Mouse (Mus musculus) MEL (cell line): Measurements from ENCODE around the gene Fars2. TPM values are rescaled to one million over a fixed set of nuclear protein-coding genes. Genes with fewer than 3 reads are reported as not detected.

Experiments used
- DNase-seq: peaks from one replicate; pipeline ENCODE4 v3.0.0; 2011; ENCODE audit warnings: low read depth, low spot score
- H3K27ac ChIP-seq: 2 replicates; pipeline ENCODE4 v1.5.1; 2012; ENCODE audit warnings: low read depth, mild to moderate bottlenecking, control low read depth, low read length, moderate library complexity; ENCODE audit not compliant: control insufficient read depth
- H3K27me3 ChIP-seq, 2 experiments: fragments of 150-350 bp in 1 of 2; sonication (generic) in 1 of 2; 2 replicates each; pipeline ENCODE4 v1.6.1; 2012; ENCODE audit warnings: low read length in 2 of 2, mild to moderate bottlenecking in 2 of 2, improper control_type of control experiment in 1 of 2, moderate library complexity in 1 of 2; ENCODE audit not compliant: insufficient read depth in 2 of 2, control insufficient read depth in 1 of 2
- H3K36me3 ChIP-seq, 2 experiments: 2 replicates each; pipeline ENCODE4 v1.6.1; 2012 to 2014; ENCODE audit warnings: low read length in 2 of 2, improper control_type of control experiment in 1 of 2, inconsistent platforms in 1 of 2, mild to moderate bottlenecking in 1 of 2; ENCODE audit not compliant: insufficient read depth in 2 of 2, control insufficient read depth in 1 of 2
- H3K4me1 ChIP-seq, 2 experiments: fragments of 150-350 bp in 1 of 2; sonication (generic) in 1 of 2; 2 replicates each; pipeline ENCODE4 v1.6.1; 2012; ENCODE audit warnings: low read length in 2 of 2, improper control_type of control experiment in 1 of 2, mild to moderate bottlenecking in 1 of 2; ENCODE audit not compliant: insufficient read depth in 2 of 2, control insufficient read depth in 1 of 2
- H3K4me3 ChIP-seq, 2 experiments: fragments of 150-350 bp in 1 of 2; sonication (generic) in 1 of 2; 2 replicates each; pipeline ENCODE4 v1.5.1; 2012; ENCODE audit warnings: low read depth in 2 of 2, low read length in 2 of 2, mild to moderate bottlenecking in 2 of 2, moderate library complexity in 2 of 2, control low read depth in 1 of 2, improper control_type of control experiment in 1 of 2; ENCODE audit not compliant: control insufficient read depth in 1 of 2, insufficient read depth in 1 of 2
- H3K79me2 ChIP-seq: 2 replicates; pipeline ENCODE4 v1.6.1; 2012; ENCODE audit warnings: mild to moderate bottlenecking, low read length, moderate library complexity; ENCODE audit not compliant: control insufficient read depth, poor library complexity, insufficient read depth
- H3K9ac ChIP-seq: 2 replicates; pipeline ENCODE4 v1.6.1; 2012; ENCODE audit warnings: low read depth, mild to moderate bottlenecking, control low read depth, low read length, moderate library complexity; ENCODE audit not compliant: control insufficient read depth, poor library complexity, severe bottlenecking
- H3K9me3 ChIP-seq: fragments of 150-350 bp; sonication (generic); replicated peaks from 2 replicates; pipeline ENCODE4 v1.6.1; 2012; ENCODE audit warnings: mild to moderate bottlenecking, low read length, improper control_type of control experiment, moderate library complexity; ENCODE audit not compliant: insufficient read depth
- BHLHE40 ChIP-seq: IDR thresholded peaks from 2 replicates; pipeline ENCODE4 v1.6.1; 2012; ENCODE audit warnings: low read depth, mild to moderate bottlenecking, inconsistent platforms, low read length, improper control_type of control experiment, borderline replicate concordance
- CHD2 ChIP-seq: IDR thresholded peaks from 2 replicates; pipeline ENCODE4 v1.6.1; 2011; ENCODE audit warnings: low read length, improper control_type of control experiment
- E2F4 ChIP-seq: IDR thresholded peaks from 2 replicates; pipeline ENCODE4 v1.6.1; 2011; ENCODE audit warnings: low read depth, low read length, improper control_type of control experiment, borderline replicate concordance
- ELF1 ChIP-seq: IDR thresholded peaks from 2 replicates; pipeline ENCODE4 v1.6.1; 2014; ENCODE audit warnings: low read depth, mild to moderate bottlenecking, inconsistent platforms, low read length, improper control_type of control experiment, moderate library complexity
- EP300 ChIP-seq, 2 experiments: IDR thresholded peaks; 2 replicates each; pipeline ENCODE4 v1.6.1; 2011; ENCODE audit warnings: improper control_type of control experiment in 2 of 2, low read length in 2 of 2, low read depth in 1 of 2, mild to moderate bottlenecking in 1 of 2
- ETS1 ChIP-seq: IDR thresholded peaks from 2 replicates; pipeline ENCODE4 v1.6.1; 2012; ENCODE audit warnings: low read depth, mild to moderate bottlenecking, inconsistent platforms, low read length, improper control_type of control experiment, moderate library complexity
- MAFK ChIP-seq: IDR thresholded peaks from 2 replicates; pipeline ENCODE4 v1.6.1; 2011; ENCODE audit warnings: low read depth, mild to moderate bottlenecking, low read length, improper control_type of control experiment, borderline replicate concordance
- MAZ ChIP-seq: IDR thresholded peaks from 2 replicates; pipeline ENCODE4 v1.6.1; 2012; ENCODE audit warnings: low read depth, mild to moderate bottlenecking, inconsistent platforms, low read length, improper control_type of control experiment
- MEF2A ChIP-seq: IDR thresholded peaks from 2 replicates; pipeline ENCODE4 v1.6.1; 2014; ENCODE audit warnings: low read depth, mild to moderate bottlenecking, inconsistent platforms, low read length, improper control_type of control experiment; ENCODE audit not compliant: poor library complexity, insufficient replicate concordance, severe bottlenecking; ENCODE audit errors: extremely low read depth
- MXI1 ChIP-seq: IDR thresholded peaks from 2 replicates; pipeline ENCODE4 v1.6.1; 2011; ENCODE audit warnings: mild to moderate bottlenecking, low read depth, low read length, improper control_type of control experiment
- MYB ChIP-seq: IDR thresholded peaks from 2 replicates; pipeline ENCODE4 v1.6.1; 2011; ENCODE audit warnings: mild to moderate bottlenecking, low read depth, low read length, improper control_type of control experiment
- NELFE ChIP-seq: IDR thresholded peaks from 2 replicates; pipeline ENCODE4 v1.6.1; 2011; ENCODE audit warnings: low read depth, low read length, improper control_type of control experiment
- NRF1 ChIP-seq: IDR thresholded peaks from 2 replicates; pipeline ENCODE4 v1.6.1; 2014; ENCODE audit warnings: low read depth, mild to moderate bottlenecking, inconsistent platforms, low read length, improper control_type of control experiment, moderate library complexity; ENCODE audit not compliant: poor library complexity, insufficient read depth, severe bottlenecking
- POLR2A ChIP-seq, 2 experiments: IDR thresholded peaks; 2 replicates each; pipeline ENCODE4 v1.6.1; 2011 to 2012; ENCODE audit warnings: low read length in 2 of 2, mild to moderate bottlenecking in 2 of 2, control low read depth in 1 of 2, improper control_type of control experiment in 1 of 2, low read depth in 1 of 2, moderate library complexity in 1 of 2; ENCODE audit not compliant: control insufficient read depth in 1 of 2, insufficient read depth in 1 of 2, poor library complexity in 1 of 2
- POLR2AphosphoS5 ChIP-seq: IDR thresholded peaks from 2 replicates; pipeline ENCODE4 v1.6.1; 2012; ENCODE audit warnings: low read depth, borderline replicate concordance, mild to moderate bottlenecking, inconsistent platforms, low read length, moderate library complexity, mixed read lengths
- RCOR1 ChIP-seq: IDR thresholded peaks from 2 replicates; pipeline ENCODE4 v1.6.1; 2012; ENCODE audit warnings: low read depth, mild to moderate bottlenecking, inconsistent platforms, low read length, improper control_type of control experiment
- USF1 ChIP-seq: IDR thresholded peaks from 2 replicates; pipeline ENCODE4 v1.6.1; 2014; ENCODE audit warnings: low read depth, mild to moderate bottlenecking, inconsistent platforms, low read length, improper control_type of control experiment, moderate library complexity
- ZC3H11A ChIP-seq: IDR thresholded peaks from 2 replicates; pipeline ENCODE4 v1.6.1; 2012; ENCODE audit warnings: low read depth, mild to moderate bottlenecking, inconsistent platforms, low read length, improper control_type of control experiment
- ZKSCAN1 ChIP-seq: IDR thresholded peaks from 2 replicates; pipeline ENCODE4 v1.6.1; 2012; ENCODE audit warnings: low read depth, mild to moderate bottlenecking, inconsistent platforms, low read length, improper control_type of control experiment, moderate library complexity
- ZMIZ1 ChIP-seq: IDR thresholded peaks from 2 replicates; pipeline ENCODE4 v1.6.1; 2012; ENCODE audit warnings: low read depth, mild to moderate bottlenecking, inconsistent platforms, low read length, improper control_type of control experiment, moderate library complexity
- ZNF384 ChIP-seq: IDR thresholded peaks from 2 replicates; pipeline ENCODE4 v1.6.1; 2012; ENCODE audit warnings: low read depth, mild to moderate bottlenecking, inconsistent platforms, low read length, improper control_type of control experiment
- polyA plus RNA-seq, 2 experiments: library from polyadenylated mRNA; stranded (reverse) in 1 of 2; unstranded in 1 of 2; fragments of >175 nt in 1 of 2; fragments of >200 nt in 1 of 2; gene quantifications; 2 replicates each; pipeline versions ENCODE4 v1.2.1 to v1.2.4; 2012; ENCODE audit warnings: low replicate concordance in 2 of 2, low read depth in 1 of 2; ENCODE audit not compliant: insufficient read length in 2 of 2, insufficient read depth in 1 of 2, missing spikeins in 1 of 2
- total RNA-seq: library from RNA; depleted of rRNA; stranded (reverse); fragments of 300-350 nt; gene quantifications from 2 replicates; pipeline ENCODE4 v1.2.3, GENCODE M21; 2012

The Fars2 gene
- total and polyA plus RNA-seq, 3 experiments, result 32.6 to 39.2 TPM; not detected in 1

DNA sequence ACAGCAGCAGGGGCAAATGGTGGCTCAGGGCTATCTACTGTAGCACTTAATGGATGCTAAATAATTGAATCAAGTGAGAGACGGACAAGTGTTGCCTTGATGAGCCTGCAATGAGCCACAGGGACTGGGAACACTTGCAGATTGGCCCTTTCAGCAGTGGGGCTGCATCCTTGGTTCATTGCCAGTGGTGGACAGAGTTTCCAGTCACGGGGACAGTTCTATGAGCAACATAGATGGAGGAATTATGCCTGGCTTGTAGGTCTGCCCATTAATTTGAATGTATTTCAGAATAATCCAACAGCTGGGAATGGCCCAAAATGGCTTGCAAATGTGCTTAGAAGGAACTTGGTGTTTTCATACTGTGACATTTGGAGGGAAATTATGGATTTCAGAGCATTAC lies 376.1 kb downstream of the Fars2 start:
- H3K9ac ChIP-seq, result no peak overlapping the region
- TF ChIP-seq MAFK (no peak), ZMIZ1 (no peak), MEF2A (no peak), BHLHE40 (no peak), ZNF384 (no peak), ZC3H11A (no peak), MYB (no peak), MXI1 (no peak), ETS1 (no peak), USF1 (no peak), ZKSCAN1 (no peak), NRF1 (no peak)
- H3K4me3 ChIP-seq, result no peak overlapping the region
- H3K36me3 ChIP-seq, result no peaks in the 10 kb centered on the region; a peak in 1 of 4 replicates
- no peaks in the 10 kb centered on the region for H3K27me3 ChIP-seq
- no peaks in the 10 kb centered on the region for H3K79me2 ChIP-seq
- H3K4me1 ChIP-seq, result no peaks in the 10 kb centered on the region
- no peaks in the 10 kb centered on the region for H3K9me3 ChIP-seq
- no peak overlapping the region for H3K27ac ChIP-seq
- no peak for DNase-seq

DNA sequence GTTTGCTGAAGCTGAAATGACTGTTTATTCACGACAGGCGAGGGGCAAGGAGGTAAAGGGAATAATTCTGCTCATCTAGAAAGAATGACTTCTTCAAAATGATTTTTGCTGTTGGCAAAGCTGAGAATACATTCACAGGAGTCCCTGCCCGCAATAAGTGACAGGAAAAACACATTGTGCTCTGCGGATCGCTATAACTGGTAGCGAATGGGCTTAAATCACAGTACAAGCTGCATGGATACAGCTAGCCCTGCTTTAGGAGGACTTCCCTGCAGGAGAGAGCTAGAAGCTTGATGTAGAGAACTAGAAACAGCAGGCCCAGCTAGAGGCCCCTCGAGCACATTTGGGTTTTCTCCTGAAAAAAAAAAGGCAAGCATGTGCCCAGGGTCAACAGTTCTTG lies 376.6 kb downstream of the Fars2 start:
- no peaks in the 10 kb centered on the region for H3K4me1 ChIP-seq
- TF ChIP-seq MYB (no peak), BHLHE40 (no peak), CHD2 (no peak), POLR2A (IDR thresholded peaks at IDR 0.05; ENCODE audit: control insufficient read depth in 1 of 2, insufficient read depth in 1 of 2, low read depth in 1 of 2, low read length in 2 of 2, poor library complexity in 1 of 2) (no peak), EP300 (IDR thresholded peaks at IDR 0.05; ENCODE audit: low read depth in 1 of 2, low read length in 2 of 2) (no peak), NELFE (no peak), E2F4 (no peak), POLR2AphosphoS5 (no peak), NRF1 (no peak), RCOR1 (no peak), ZNF384 (no peak), ZMIZ1 (no peak), MXI1 (no peak), ETS1 (no peak), ELF1 (no peak), MAZ (no peak)
- H3K27me3 ChIP-seq, result no peaks in the 10 kb centered on the region
- H3K9me3 ChIP-seq, result no peaks in the 10 kb centered on the region
- no peaks in the 10 kb centered on the region; a peak in 1 of 4 replicates for H3K36me3 ChIP-seq
- H3K79me2 ChIP-seq, result no peaks in the 10 kb centered on the region
- DNase-seq, result no peak
- no peak overlapping the region for H3K9ac ChIP-seq
- H3K27ac ChIP-seq, result no peak overlapping the region
- H3K4me3 ChIP-seq, result no peak overlapping the region
